Mouse (Mus musculus): Measurements from ENCODE around the gene Cdk5rap2.

- TF ChIP-seq CTCF (IDR thresholded peaks at IDR 0.05; ENCODE audit: low read depth, low read length) (no peak), POLR2A (IDR thresholded peaks at IDR 0.05; ENCODE audit: borderline replicate concordance, low read depth, low read length) (no peak)
Measured at GRCm38 (mm10) chr4:70391073-70391472, 19.2 kb downstream of the Cdk5rap2 start.
